Mouse (Mus musculus): Measurements from ENCODE around the gene Nhs. TPM values are rescaled to one million over a fixed set of nuclear protein-coding genes. Genes with fewer than 3 reads are reported as not detected.
"Not testable (repeated sequence)": the region's sequence is repeated elsewhere in the genome, so short reads cannot be mapped to it uniquely, and the experiment has no call there.

Nhs gene
- total RNA-seq, 1 experiment from 2014 or later, result not detected

DNA sequence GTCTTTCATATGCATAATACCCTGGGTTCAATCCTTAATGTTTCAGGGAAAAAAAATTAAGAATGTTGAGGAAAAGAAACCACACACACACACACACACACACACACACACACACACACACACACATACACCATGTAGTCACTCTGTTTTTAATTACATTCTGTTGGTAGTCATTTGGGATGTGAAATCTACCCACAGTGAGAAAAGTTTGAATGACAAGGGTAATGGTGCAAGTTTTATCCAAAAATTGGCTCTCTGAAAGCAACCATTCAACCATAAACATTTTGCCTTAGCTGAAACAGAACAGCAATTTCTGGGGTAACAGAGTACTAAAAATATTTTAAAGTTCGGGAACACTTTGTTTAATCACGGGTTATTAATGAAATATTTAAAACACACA, 303.9 kb downstream of the Nhs start:
- ATAC-seq (ENCODE audit: extremely low read depth, insufficient number of reproducible peaks, low FRiP score, poor library complexity, severe bottlenecking), result no peak

DNA sequence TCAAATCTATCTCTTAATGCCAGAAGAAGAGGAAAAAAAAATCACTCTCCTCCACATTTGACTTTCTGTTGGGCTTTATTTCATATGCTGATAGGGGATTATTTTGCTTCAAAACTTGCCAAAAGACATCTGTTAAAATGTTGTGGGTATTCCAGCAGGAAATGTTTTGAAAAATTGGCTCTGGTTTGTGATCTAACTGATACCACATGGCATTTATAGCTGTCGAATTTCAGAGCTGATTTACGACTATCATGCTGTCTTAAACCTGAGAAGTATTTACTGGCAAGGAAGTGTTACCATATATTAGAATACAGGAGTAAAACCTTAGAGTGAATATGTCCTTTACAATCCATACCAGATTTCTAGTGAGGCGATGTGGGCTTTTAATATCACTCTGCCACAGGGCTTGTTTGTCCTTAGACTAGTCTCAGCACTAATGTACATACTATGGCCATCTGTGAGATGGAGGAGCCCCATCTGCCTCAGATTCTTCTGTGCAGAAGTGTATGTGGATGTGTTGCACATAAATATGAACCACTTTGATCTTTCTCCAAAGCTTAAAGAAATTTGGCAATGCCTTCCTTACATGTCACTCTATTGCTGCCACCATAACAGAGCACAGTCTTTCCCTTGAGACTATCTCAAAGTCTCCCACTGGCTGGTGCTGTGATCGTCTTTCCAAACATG, 305.8 kb downstream of the Nhs start:
- no peak for ATAC-seq (ENCODE audit: extremely low read depth, insufficient number of reproducible peaks, low FRiP score, poor library complexity, severe bottlenecking)

DNA sequence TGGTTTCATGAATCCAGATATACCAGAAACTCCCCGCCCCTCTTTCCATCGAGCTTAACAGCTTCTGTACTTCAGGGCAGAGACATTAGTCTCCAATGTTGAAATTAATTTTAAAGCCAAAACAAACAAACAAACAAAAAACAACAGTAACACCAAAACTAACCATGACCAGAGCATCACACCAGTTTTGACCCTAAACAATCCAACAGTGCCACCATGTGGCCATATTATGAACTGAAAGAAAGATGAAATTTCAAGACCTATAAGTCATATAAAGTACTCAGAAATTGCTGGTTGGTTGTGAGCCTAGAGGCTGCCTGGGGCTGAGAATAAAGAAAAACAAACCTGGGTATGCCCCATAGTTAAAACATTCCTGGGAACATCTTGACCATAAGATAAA, 333.3 kb downstream of the Nhs start:
- not testable (repeated sequence) for ATAC-seq (ENCODE audit: extremely low read depth, insufficient number of reproducible peaks, low FRiP score, poor library complexity, severe bottlenecking)

DNA sequence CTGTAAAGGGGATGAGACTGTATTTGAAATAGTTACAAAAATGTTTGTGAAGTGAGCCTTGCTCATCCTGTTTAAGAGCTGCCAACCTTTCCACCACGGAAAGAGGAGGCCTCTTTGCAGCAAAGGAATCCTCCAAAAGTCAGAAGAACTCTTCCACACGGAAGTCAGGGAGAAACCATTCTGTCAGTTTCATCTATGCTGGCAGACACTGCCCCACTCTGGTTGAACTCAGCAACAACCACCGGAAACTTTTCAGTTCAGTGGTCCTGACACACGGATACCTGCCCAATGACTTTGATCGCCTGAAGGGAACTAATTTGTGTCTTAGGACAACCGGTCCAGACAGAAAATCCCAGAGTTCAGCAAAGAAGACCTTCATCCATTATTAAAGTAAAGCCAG, 369.3 kb downstream of the Nhs start:
- ATAC-seq (ENCODE audit: extremely low read depth, insufficient number of reproducible peaks, low FRiP score, poor library complexity, severe bottlenecking), result no peak
